Mouse (Mus musculus) MEL (cell line): Measurements from ENCODE around the gene Tnfaip2. TPM values are rescaled to one million over a fixed set of nuclear protein-coding genes. Genes with fewer than 3 reads are reported as not detected.

Experiments used
- DNase-seq: peaks from one replicate; pipeline ENCODE4 v3.0.0; 2011; ENCODE audit warnings: low read depth, low spot score
- H3K27ac ChIP-seq: 2 replicates; pipeline ENCODE4 v1.5.1; 2012; ENCODE audit warnings: low read depth, mild to moderate bottlenecking, control low read depth, low read length, moderate library complexity; ENCODE audit not compliant: control insufficient read depth
- H3K27me3 ChIP-seq, 2 experiments: fragments of 150-350 bp in 1 of 2; sonication (generic) in 1 of 2; 2 replicates each; pipeline ENCODE4 v1.6.1; 2012; ENCODE audit warnings: low read length in 2 of 2, mild to moderate bottlenecking in 2 of 2, improper control_type of control experiment in 1 of 2, moderate library complexity in 1 of 2; ENCODE audit not compliant: insufficient read depth in 2 of 2, control insufficient read depth in 1 of 2
- H3K36me3 ChIP-seq, 2 experiments: 2 replicates each; pipeline ENCODE4 v1.6.1; 2012 to 2014; ENCODE audit warnings: low read length in 2 of 2, improper control_type of control experiment in 1 of 2, inconsistent platforms in 1 of 2, mild to moderate bottlenecking in 1 of 2; ENCODE audit not compliant: insufficient read depth in 2 of 2, control insufficient read depth in 1 of 2
- H3K4me1 ChIP-seq, 2 experiments: fragments of 150-350 bp in 1 of 2; sonication (generic) in 1 of 2; 2 replicates each; pipeline ENCODE4 v1.6.1; 2012; ENCODE audit warnings: low read length in 2 of 2, improper control_type of control experiment in 1 of 2, mild to moderate bottlenecking in 1 of 2; ENCODE audit not compliant: insufficient read depth in 2 of 2, control insufficient read depth in 1 of 2
- H3K4me3 ChIP-seq, 2 experiments: fragments of 150-350 bp in 1 of 2; sonication (generic) in 1 of 2; 2 replicates each; pipeline ENCODE4 v1.5.1; 2012; ENCODE audit warnings: low read depth in 2 of 2, low read length in 2 of 2, mild to moderate bottlenecking in 2 of 2, moderate library complexity in 2 of 2, control low read depth in 1 of 2, improper control_type of control experiment in 1 of 2; ENCODE audit not compliant: control insufficient read depth in 1 of 2, insufficient read depth in 1 of 2
- H3K79me2 ChIP-seq: 2 replicates; pipeline ENCODE4 v1.6.1; 2012; ENCODE audit warnings: mild to moderate bottlenecking, low read length, moderate library complexity; ENCODE audit not compliant: control insufficient read depth, poor library complexity, insufficient read depth
- H3K9ac ChIP-seq: 2 replicates; pipeline ENCODE4 v1.6.1; 2012; ENCODE audit warnings: low read depth, mild to moderate bottlenecking, control low read depth, low read length, moderate library complexity; ENCODE audit not compliant: control insufficient read depth, poor library complexity, severe bottlenecking
- H3K9me3 ChIP-seq: fragments of 150-350 bp; sonication (generic); replicated peaks from 2 replicates; pipeline ENCODE4 v1.6.1; 2012; ENCODE audit warnings: mild to moderate bottlenecking, low read length, improper control_type of control experiment, moderate library complexity; ENCODE audit not compliant: insufficient read depth
- BHLHE40 ChIP-seq: IDR thresholded peaks from 2 replicates; pipeline ENCODE4 v1.6.1; 2012; ENCODE audit warnings: low read depth, mild to moderate bottlenecking, inconsistent platforms, low read length, improper control_type of control experiment, borderline replicate concordance
- EP300 ChIP-seq, 2 experiments: IDR thresholded peaks; 2 replicates each; pipeline ENCODE4 v1.6.1; 2011; ENCODE audit warnings: improper control_type of control experiment in 2 of 2, low read length in 2 of 2, low read depth in 1 of 2, mild to moderate bottlenecking in 1 of 2
- ETS1 ChIP-seq: IDR thresholded peaks from 2 replicates; pipeline ENCODE4 v1.6.1; 2012; ENCODE audit warnings: low read depth, mild to moderate bottlenecking, inconsistent platforms, low read length, improper control_type of control experiment, moderate library complexity
- GATA1 ChIP-seq: IDR thresholded peaks from 2 replicates; pipeline ENCODE4 v1.6.1; 2011; ENCODE audit warnings: low read depth, low read length, improper control_type of control experiment
- HCFC1 ChIP-seq: IDR thresholded peaks from 2 replicates; pipeline ENCODE4 v1.6.1; 2012; ENCODE audit warnings: low read depth, mild to moderate bottlenecking, inconsistent platforms, low read length, improper control_type of control experiment, moderate library complexity
- JUND ChIP-seq: IDR thresholded peaks from 2 replicates; pipeline ENCODE4 v1.6.1; 2011; ENCODE audit warnings: low read depth, mild to moderate bottlenecking, improper control_type of control experiment, low read length
- KAT2A ChIP-seq: conservative IDR thresholded peaks from 2 replicates; pipeline ENCODE4 v1.6.1; 2012; ENCODE audit warnings: low read depth, low read length, improper control_type of control experiment, inconsistent platforms
- MAFK ChIP-seq: IDR thresholded peaks from 2 replicates; pipeline ENCODE4 v1.6.1; 2011; ENCODE audit warnings: low read depth, mild to moderate bottlenecking, low read length, improper control_type of control experiment, borderline replicate concordance
- MAX ChIP-seq: IDR thresholded peaks from 2 replicates; pipeline ENCODE4 v1.6.1; 2011; ENCODE audit warnings: low read length, improper control_type of control experiment
- MAZ ChIP-seq: IDR thresholded peaks from 2 replicates; pipeline ENCODE4 v1.6.1; 2012; ENCODE audit warnings: low read depth, mild to moderate bottlenecking, inconsistent platforms, low read length, improper control_type of control experiment
- MEF2A ChIP-seq: IDR thresholded peaks from 2 replicates; pipeline ENCODE4 v1.6.1; 2014; ENCODE audit warnings: low read depth, mild to moderate bottlenecking, inconsistent platforms, low read length, improper control_type of control experiment; ENCODE audit not compliant: poor library complexity, insufficient replicate concordance, severe bottlenecking; ENCODE audit errors: extremely low read depth
- MXI1 ChIP-seq: IDR thresholded peaks from 2 replicates; pipeline ENCODE4 v1.6.1; 2011; ENCODE audit warnings: mild to moderate bottlenecking, low read depth, low read length, improper control_type of control experiment
- MYB ChIP-seq: IDR thresholded peaks from 2 replicates; pipeline ENCODE4 v1.6.1; 2011; ENCODE audit warnings: mild to moderate bottlenecking, low read depth, low read length, improper control_type of control experiment
- NRF1 ChIP-seq: IDR thresholded peaks from 2 replicates; pipeline ENCODE4 v1.6.1; 2014; ENCODE audit warnings: low read depth, mild to moderate bottlenecking, inconsistent platforms, low read length, improper control_type of control experiment, moderate library complexity; ENCODE audit not compliant: poor library complexity, insufficient read depth, severe bottlenecking
- POLR2AphosphoS5 ChIP-seq: IDR thresholded peaks from 2 replicates; pipeline ENCODE4 v1.6.1; 2012; ENCODE audit warnings: low read depth, borderline replicate concordance, mild to moderate bottlenecking, inconsistent platforms, low read length, moderate library complexity, mixed read lengths
- RCOR1 ChIP-seq: IDR thresholded peaks from 2 replicates; pipeline ENCODE4 v1.6.1; 2012; ENCODE audit warnings: low read depth, mild to moderate bottlenecking, inconsistent platforms, low read length, improper control_type of control experiment
- SMC3 ChIP-seq: IDR thresholded peaks from 2 replicates; pipeline ENCODE4 v1.6.1; 2011; ENCODE audit warnings: low read depth, low read length, improper control_type of control experiment
- TBP ChIP-seq: IDR thresholded peaks from 2 replicates; pipeline ENCODE4 v1.8.0; 2011; ENCODE audit warnings: low read depth, low read length, improper control_type of control experiment
- UBTF ChIP-seq: IDR thresholded peaks from 2 replicates; pipeline ENCODE4 v1.6.1; 2012; ENCODE audit warnings: low read depth, mild to moderate bottlenecking, inconsistent platforms, low read length, improper control_type of control experiment, moderate library complexity, borderline replicate concordance; ENCODE audit not compliant: insufficient read depth
- ZKSCAN1 ChIP-seq: IDR thresholded peaks from 2 replicates; pipeline ENCODE4 v1.6.1; 2012; ENCODE audit warnings: low read depth, mild to moderate bottlenecking, inconsistent platforms, low read length, improper control_type of control experiment, moderate library complexity
- ZMIZ1 ChIP-seq: IDR thresholded peaks from 2 replicates; pipeline ENCODE4 v1.6.1; 2012; ENCODE audit warnings: low read depth, mild to moderate bottlenecking, inconsistent platforms, low read length, improper control_type of control experiment, moderate library complexity
- polyA plus RNA-seq, 2 experiments: library from polyadenylated mRNA; stranded (reverse) in 1 of 2; unstranded in 1 of 2; fragments of >175 nt in 1 of 2; fragments of >200 nt in 1 of 2; gene quantifications; 2 replicates each; pipeline versions ENCODE4 v1.2.1 to v1.2.4; 2012; ENCODE audit warnings: low replicate concordance in 2 of 2, low read depth in 1 of 2; ENCODE audit not compliant: insufficient read length in 2 of 2, insufficient read depth in 1 of 2, missing spikeins in 1 of 2
- total RNA-seq: library from RNA; depleted of rRNA; stranded (reverse); fragments of 300-350 nt; gene quantifications from 2 replicates; pipeline ENCODE4 v1.2.3, GENCODE M21; 2012

Gene Tnfaip2
- total and polyA plus RNA-seq, 3 experiments, result 51.4 to 77.2 (median 66.8) TPM

DNA sequence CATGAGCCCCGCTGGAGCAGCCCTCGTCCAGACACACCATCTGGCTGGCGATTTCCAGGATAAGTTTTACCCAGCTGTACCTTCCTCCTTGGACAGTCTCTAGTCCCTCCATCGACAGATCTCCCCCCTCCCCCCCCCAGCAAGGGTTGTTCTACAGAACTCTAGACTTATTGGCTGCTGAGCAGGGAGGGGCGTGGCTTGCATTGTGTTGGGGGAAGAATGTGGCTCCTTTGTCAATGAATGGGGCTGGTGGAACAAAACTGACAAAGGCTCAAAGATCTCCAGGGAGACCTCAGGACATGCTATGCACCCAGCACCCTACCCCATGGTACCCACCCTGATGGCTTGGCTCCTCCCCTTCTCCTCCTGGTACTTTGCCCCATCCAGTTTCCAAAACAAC, 58.5 kb downstream of the Tnfaip2 start:
- H3K4me3 ChIP-seq, result no peak overlapping the region
- peaks cover 2 to 6% of the 10 kb centered on the region in 2 experiments; a peak in 3 of 4 replicates for H3K27me3 ChIP-seq
- no peak for DNase-seq
- no peak overlapping the region for H3K27ac ChIP-seq
- no peaks in the 10 kb centered on the region for H3K9me3 ChIP-seq
- no peak overlapping the region for H3K9ac ChIP-seq
- TF ChIP-seq ETS1 (no peak), RCOR1 (no peak), MEF2A (no peak), ZMIZ1 (no peak), MAX (no peak), SMC3 (no peak), MAZ (no peak), MXI1 (no peak), ZKSCAN1 (no peak), NRF1 (no peak), UBTF (no peak), HCFC1 (no peak), MAFK (no peak)
- H3K36me3 ChIP-seq, result no peaks in the 10 kb centered on the region
- H3K4me1 ChIP-seq, result no peaks in the 10 kb centered on the region
- H3K79me2 ChIP-seq, result no peaks in the 10 kb centered on the region

GRCm38 (mm10) chr12:111503063-111503567, 60.8 kb downstream of the Tnfaip2 start:
- DNase-seq, result no peak
- Histone ChIP-seq H3K4me1 (no peaks in the 10 kb centered on the region), H3K4me3 (no peak overlapping the region), H3K9me3 (no peaks in the 10 kb centered on the region), H3K9ac (no peak overlapping the region), H3K36me3 (no peaks in the 10 kb centered on the region), H3K79me2 (no peaks in the 10 kb centered on the region), H3K27me3 (peaks cover 0 to 4% of the 10 kb centered on the region in 2 experiments; a peak in 3 of 4 replicates), H3K27ac (no peak overlapping the region)
- no peak for TF ChIP-seq UBTF
- no peak for TF ChIP-seq MEF2A
- no peak for TF ChIP-seq KAT2A
- TF ChIP-seq JUND, result no peak
- no peak for TF ChIP-seq TBP
- TF ChIP-seq MAX, result no peak
- TF ChIP-seq MYB, result no peak
- no peak for TF ChIP-seq GATA1
- TF ChIP-seq MXI1, result no peak
- no peak for TF ChIP-seq BHLHE40
- no peak for TF ChIP-seq EP300 (IDR thresholded peaks at IDR 0.05; ENCODE audit: low read depth in 1 of 2, low read length in 2 of 2)
- no peak for TF ChIP-seq ZMIZ1
- no peak for TF ChIP-seq POLR2AphosphoS5
- TF ChIP-seq ZKSCAN1, result no peak
